Mouse (Mus musculus) gastrocnemius, postnatal 4 days (tissue): ENCODE data around the gene Casp4. TPM values are rescaled to one million over a fixed set of nuclear protein-coding genes. Genes with fewer than 3 reads are reported as not detected.

ENCODE experiments used
- DNase-seq, 2 experiments: peaks; one replicate each; pipeline ENCODE4 v3.0.0; 2021 to 2022; ENCODE audit warnings: low spot score in 2 of 2, mixed read lengths in 2 of 2
- long read RNA-seq, 2 experiments: library from polyadenylated mRNA; stranded (forward); transcript quantifications; one replicate each; pipeline ENCODE4 v2.0.0; 2021
- total RNA-seq, 2 experiments: library from RNA; stranded (reverse); gene quantifications; 2 replicates each; pipeline ENCODE4 v1.2.3; 2021

Gene Casp4
- 1 to 10 TPM; 2.7 to 3.0 TPM for total RNA-seq
- long read RNA-seq, experiment 1, partial matches to known transcripts: 0 of 3 reads
- long read RNA-seq, experiment 1, other reads (novel, unspliced or antisense): 3 of 3 reads
- long read RNA-seq, experiment 2, partial matches to known transcripts: 0 of 3 reads
- long read RNA-seq, experiment 2, other reads (novel, unspliced or antisense): 2 of 3 reads

GRCm38 (mm10) chr9:5308561-5308960 is at the start of gene Casp4:
Casp4 (plus strand) TSS chr9:5308828.
- DNase-seq: no peak

DNA sequence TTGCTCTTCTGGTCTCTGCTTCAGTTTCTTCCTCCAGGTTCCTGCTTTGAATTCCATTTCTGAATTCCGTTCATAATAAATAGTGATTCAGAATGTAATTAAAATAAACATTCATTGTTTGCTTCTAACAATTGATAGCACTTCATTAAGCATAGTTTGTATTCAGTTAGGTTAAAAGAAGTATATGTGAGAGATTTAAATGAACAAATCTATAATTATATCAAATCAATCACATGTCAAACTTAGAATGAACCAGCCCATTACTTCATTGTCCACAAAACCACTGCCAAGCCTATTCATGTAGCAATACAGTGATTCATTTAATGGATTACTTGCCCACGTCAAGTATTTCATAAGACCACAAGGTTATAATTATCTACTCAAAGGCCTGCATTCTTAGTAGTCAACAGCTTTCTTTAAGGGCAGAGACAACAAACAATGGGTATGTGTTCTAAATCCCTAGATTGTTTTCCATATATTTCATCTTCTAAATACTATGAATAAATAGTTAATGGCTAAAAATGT is 44.6 kb upstream of the Casp4 start:
- DNase-seq: no peak

GRCm38 (mm10) chr9:5270274-5270673 is 38.4 kb upstream of the Casp4 start:
- no peak for DNase-seq

GRCm38 (mm10) chr9:5270884-5271283 is 37.7 kb upstream of the Casp4 start:
- DNase-seq: no peak

DNA sequence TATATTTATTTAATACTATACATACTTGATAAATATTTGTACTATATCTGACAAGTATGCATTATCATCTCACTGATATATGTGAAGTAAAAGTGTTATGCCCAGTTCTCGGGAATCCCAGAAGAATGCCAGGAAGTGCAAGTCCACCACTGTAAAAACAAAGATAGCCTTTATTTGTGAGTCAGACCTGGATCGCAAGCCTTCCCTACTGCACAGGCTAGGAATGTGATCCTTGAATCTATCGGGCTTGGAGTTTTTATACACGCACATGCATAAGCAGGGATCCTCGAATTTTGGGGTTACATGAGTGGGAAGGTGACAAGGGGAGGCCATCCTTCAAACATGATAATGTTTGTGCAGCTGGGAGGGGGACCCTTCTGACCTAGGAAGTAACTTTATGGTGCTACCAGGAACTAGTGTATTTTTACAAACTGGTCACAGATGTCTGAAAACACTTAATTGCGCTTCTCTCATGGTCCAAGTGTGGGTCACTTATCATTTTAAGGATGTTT is 37.2 kb upstream of the Casp4 start:
- no peak for DNase-seq

- no peak for DNase-seq
These were observed 22.6 kb upstream of the Casp4 start for GRCm38 (mm10) chr9:5286071-5286470.

DNA sequence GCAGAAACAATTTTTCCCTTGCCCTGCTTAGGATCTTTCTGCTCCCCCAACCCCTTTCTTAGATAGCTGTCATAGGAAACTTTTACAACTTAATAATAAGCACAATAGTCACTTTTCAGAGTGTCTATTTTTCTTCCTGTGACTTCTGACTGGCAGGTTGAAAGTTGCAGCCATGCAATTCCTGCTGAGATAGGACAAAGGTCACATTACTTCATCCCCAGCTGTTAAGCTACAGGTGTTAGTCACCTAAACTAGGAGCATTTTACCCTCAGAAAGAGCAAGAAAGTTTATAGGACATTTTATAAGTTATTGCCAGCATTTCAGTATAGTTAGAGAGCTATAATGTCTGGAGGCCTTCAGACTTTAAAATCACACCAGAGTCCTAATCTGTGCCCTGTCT is 22.0 kb upstream of the Casp4 start:
- no peak for DNase-seq

DNA sequence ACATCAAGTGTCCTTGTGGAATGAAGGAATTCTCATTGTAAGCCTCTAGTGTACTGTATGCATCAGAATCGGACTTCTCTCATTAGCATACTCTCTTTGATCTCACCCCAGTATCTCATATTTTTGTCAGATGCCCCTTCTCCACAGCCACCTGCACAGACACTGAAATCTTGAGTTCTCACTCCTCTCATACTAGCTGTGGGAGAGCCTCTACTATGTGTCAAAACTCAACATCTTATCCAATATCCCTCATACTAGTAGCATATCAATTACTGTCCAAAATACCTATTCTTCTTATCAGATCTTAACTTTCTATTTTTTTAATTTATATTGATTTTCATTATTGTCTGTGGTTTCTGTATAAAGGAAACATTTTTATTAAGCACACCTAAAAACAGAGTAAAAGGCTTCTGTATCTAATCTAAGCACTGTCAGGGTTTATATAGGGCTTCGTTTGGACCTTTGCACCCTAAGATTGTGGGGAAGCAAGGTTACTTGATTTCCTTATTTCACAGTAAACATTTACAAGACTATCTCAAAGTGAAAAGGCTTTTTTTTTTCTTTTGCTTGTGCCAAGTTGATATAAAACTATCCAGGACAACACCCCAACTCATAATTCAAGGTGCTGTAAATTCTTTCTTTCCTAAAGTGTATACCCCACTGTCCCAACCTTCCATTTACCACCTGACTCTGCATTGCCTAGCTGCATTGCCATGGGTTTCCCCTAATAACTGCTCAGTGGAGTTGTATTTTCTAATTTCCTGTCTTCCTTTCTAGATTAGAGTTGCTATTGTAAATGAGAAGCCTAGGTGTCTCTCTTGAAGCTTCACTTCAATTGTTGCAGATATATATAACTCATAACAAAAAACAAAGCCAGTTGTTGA is 12.0 kb upstream of the Casp4 start:
- DNase-seq: no peak

GRCm38 (mm10) chr9:5298329-5299131 is 10.1 kb upstream of the Casp4 start, which contains the start of gene Casp1:
Casp1 (plus strand) TSS chr9:5298517.
- DNase-seq: no peak

- no peak for DNase-seq
These were observed 9.6 kb upstream of the Casp4 start for GRCm38 (mm10) chr9:5299132-5299381.

DNA sequence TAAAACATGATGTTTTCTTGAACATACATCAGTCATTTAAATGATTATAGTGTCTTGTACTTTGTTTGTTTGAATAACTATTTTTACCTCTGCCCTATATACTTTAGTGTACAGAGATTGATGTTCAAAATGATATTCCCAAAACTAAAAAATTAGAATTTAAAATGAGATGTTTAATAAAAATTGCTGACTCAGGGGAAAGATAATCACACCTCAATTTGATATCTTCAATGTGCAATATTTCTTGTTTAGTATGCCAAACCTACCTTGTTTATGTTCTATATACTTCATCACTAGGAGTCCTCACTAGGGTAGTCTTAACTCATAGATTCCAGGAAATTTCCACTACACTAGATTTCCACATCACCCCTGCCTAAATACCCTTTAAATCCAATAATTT is 1.5 kb downstream of the Casp4 start:
- no peak for DNase-seq

GRCm38 (mm10) chr9:5311435-5311834 is 2.8 kb downstream of the Casp4 start:
- DNase-seq: no peak

DNA sequence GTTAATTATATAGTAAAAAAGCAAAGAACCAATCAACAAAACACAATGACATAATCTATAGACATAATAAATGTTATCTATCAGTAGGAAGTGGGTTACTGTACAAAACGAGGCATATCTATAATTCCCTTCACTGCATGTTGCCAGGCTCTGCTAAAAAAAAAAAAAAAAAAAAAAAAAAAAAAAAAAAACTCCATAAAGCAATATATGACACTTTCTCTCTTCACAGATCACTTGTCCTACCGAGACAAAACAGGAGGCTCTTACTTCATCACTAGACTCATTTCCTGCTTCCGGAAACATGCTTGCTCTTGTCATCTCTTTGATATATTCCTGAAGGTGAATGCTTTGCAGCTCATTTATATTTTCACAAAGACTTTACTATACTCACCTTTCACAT is 19.6 kb downstream of the Casp4 start:
- DNase-seq: no peak

GRCm38 (mm10) chr9:5332441-5332840 is 23.8 kb downstream of the Casp4 start:
- no peak for DNase-seq

- DNase-seq: no peak
These were observed 24.8 kb downstream of the Casp4 start for GRCm38 (mm10) chr9:5333422-5333821.

- DNase-seq: no peak
These were observed 34.5 kb downstream of the Casp4 start for GRCm38 (mm10) chr9:5343092-5343491.

GRCm38 (mm10) chr9:5344090-5344489 is 35.5 kb downstream of the Casp4 start:
- DNase-seq: no peak

- peak in 1 of 2 experiments; percentile 29 for DNase-seq
These were observed 36.8 kb downstream of the Casp4 start, which contains the start of gene Casp12 for GRCm38 (mm10) chr9:5345291-5345898. Casp12 (plus strand) TSS chr9:5345430.

DNA sequence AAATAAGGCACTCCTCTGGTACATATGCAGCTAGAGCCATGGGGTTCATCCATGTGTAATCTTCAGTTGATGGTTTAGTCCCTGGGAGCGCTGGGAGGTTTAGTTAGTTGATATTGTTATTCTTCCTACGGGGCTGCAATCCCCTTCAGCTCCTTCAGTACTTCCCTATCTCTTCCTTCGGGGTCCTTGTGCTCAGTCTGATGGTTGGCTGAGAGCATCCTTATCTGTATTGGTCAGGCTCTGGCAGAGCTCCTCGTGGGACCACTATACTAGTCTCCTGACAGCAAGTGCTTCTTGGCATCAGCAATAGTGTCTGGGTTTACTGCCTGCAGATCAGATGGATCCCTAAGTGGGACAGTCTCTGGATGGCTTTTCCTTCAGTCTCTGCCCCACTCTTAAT is 38.8 kb downstream of the Casp4 start:
- no peak for DNase-seq

DNA sequence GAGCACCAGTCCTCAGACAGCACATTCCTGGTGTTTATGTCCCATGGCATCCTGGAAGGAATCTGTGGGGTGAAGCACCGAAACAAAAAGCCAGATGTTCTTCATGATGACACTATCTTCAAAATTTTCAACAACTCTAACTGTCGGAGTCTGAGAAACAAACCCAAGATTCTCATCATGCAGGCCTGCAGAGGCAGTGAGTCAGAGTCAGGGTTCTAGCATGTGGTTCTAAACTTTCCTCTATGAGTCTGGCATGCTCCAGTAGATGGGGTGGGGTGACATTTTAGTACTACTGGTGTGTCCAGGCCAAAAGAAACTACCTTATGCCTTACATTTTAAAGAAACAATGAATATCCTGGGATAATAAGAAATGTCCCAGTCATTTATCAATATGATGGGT is 45.0 kb downstream of the Casp4 start:
- DNase-seq: no peak

DNA sequence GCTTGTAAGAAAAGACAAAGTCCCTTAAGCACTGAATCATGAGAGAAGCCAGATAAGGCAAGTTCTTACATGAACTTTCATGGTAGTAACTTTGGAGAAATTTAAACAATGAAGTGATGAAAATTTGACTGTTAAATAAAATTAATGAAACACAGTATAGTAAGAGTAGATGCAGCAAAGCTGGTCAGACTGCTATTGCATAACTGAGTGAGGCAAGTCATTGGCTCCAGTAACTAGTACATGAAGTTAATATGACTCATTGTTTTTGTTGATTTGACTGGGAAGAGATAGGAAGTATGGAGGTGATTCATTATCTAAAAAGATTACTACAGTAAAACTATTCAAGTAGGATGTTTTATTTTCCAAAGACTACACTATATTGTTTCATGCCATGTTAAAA is 48.2 kb downstream of the Casp4 start:
- no peak for DNase-seq
